Mouse (Mus musculus) heart, adult 11 months (tissue): ENCODE data around the gene Rbks.
A peak's percentile ranks its signal among the peaks of the same experiment; 100 is the strongest.

ENCODE experiments used
- DNase-seq: peaks from one replicate; pipeline ENCODE4 v3.0.0; 2022

Rbks gene

GRCm38 (mm10) chr5:31696971-31697643 is at the start of gene Rbks:
Gene Rbks, minus strand, starts transcription at chr5:31697627.
- DNase-seq: no peak

GRCm38 (mm10) chr5:31742521-31743031 is 45.1 kb upstream of the Rbks start:
- peak; percentile 86 for DNase-seq

GRCm38 (mm10) chr5:31741931-31742330 is 44.5 kb upstream of the Rbks start:
- no peak for DNase-seq

GRCm38 (mm10) chr5:31732644-31733338 is 35.4 kb upstream of the Rbks start:
- no peak for DNase-seq

GRCm38 (mm10) chr5:31727456-31727855 is 30.0 kb upstream of the Rbks start:
- DNase-seq: peak; percentile 96

GRCm38 (mm10) chr5:31725885-31726284 is 28.5 kb upstream of the Rbks start:
- no peak for DNase-seq

DNA sequence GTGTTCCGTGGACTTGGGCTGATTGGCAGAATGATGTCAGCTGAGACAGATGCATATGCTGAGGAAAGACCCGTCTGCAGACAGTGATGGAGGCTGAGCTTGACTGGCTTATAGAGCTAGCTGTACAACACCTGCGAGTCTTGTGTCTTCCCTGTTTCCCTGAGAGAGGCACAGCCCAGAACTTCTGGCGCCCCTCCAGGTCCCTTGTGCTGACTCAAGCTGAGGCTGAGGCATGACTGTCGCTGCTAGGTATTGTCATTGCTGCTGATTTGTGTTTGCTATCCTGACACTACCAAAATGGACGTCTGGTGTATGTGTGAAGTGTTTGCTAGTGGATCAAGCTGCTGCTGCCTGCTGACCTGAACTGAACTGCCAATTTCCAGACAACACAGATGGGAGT is 27.1 kb upstream of the Rbks start:
- DNase-seq: no peak

GRCm38 (mm10) chr5:31715486-31716150 is 18.2 kb upstream of the Rbks start:
- no peak for DNase-seq

DNA sequence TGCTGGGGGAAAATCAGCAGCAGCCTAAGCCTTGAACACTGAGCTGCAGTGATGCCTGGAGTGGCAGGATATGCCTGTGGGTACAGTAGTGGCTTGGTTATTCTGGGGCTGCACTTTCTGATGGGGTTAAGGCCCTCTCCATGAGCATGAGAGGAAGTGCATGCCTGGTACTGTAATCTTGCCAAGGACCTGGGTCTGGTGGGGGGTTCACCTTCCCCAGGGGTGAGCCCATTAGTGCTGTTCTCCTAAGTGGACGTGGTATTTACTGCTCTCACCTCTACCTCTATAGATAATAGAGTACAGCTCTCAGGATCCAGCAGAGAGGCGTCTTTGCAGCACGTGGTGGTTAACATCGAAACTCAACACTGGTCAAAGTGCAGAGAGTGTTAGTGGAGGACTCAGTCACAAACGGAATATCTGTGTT is 16.4 kb upstream of the Rbks start:
- no peak for DNase-seq

- DNase-seq: no peak
Measured at GRCm38 (mm10) chr5:31713280-31713711, 15.9 kb upstream of the Rbks start.

DNA sequence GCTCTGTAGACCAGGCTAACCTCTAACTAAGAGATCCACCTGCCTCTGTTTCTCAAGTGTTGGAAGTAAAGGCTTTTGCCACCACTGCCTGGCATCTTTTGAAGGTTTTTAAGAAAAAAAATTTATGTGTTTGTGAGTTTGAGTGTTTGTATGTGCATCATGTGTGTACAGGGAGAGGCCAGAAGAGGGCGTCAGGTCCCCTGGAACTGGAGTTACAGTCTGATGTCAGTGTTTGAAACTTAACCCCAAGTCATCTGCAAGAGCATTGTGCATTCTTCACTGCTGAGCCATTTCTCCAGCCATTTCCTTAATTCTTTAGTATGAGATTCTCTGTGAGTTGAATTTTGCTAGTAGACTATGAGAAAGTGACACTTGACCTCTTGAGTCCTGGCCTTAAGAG is 12.0 kb upstream of the Rbks start:
- DNase-seq: no peak

DNA sequence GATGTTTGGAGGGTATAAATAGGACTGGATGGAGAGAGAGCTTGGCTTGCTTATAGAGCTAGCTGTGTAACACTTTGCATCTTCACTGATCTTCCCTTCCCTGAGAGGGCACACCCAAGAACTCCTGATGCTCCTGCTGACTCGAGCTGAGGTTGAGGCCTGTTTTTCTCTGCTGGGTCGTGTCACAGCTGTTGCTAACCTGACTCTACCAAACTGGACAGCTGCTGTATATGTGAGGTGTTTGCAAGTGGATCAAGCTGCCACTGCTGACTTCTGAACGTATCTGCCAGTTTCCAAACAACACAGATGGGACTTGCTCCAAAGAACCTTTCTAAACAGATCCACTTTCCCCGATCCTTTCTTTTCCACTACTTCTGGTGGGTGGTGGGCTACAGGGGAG is 9.4 kb upstream of the Rbks start:
- DNase-seq: peak; percentile 81

DNA sequence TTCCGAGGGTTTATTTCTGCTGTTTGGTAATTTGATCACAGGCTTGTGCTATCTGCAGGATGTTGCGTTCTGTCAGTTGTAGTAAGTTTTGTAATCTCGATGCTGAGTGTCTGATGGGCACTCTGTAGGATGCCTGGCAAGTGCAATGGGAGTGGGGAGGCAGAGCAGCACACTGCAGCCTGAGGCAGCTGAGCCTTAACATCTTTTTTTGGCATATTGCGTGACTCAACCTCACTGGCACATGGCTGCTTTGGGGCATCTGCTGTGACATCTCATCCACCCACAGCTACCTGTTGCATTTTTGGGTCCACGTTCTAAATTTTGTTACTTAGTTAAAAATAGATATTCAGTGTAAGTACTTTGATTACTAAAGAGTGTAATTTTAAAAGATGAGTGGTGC is 7.5 kb upstream of the Rbks start:
- no peak for DNase-seq

- peak; percentile 44 for DNase-seq
Measured at GRCm38 (mm10) chr5:31699397-31699796, 2.0 kb upstream of the Rbks start.

DNA sequence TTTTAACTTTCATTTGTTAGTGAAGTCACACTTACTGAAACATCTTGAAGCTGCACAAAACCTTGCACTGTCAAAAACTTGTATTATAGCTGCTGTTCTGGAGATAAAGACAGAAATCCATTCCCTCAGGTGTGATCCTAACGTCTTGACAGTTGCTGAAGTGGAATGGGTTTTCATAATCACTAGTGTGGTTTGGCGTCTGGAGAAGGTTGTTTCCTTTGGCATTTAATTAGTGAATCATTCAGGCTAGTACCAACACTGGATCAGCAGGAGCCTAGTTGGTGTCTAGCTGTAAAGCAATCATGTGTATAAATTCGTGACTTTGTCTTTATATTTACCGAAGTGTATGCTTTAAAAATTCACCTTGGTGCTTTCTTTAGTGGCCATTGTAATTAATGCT is 1.5 kb upstream of the Rbks start:
- peak; percentile 48 for DNase-seq

- DNase-seq: peak; percentile 99
Measured at GRCm38 (mm10) chr5:31698297-31698726, 885 bp upstream of the Rbks start.

GRCm38 (mm10) chr5:31697644-31698296 is 343 bp upstream of the Rbks start, which contains the start of gene Babam2:
Gene Babam2, plus strand, starts transcription at chr5:31697684.
- DNase-seq: peak; percentile 100

- DNase-seq: no peak
Measured at GRCm38 (mm10) chr5:31693191-31693590, 4.2 kb downstream of the Rbks start.

DNA sequence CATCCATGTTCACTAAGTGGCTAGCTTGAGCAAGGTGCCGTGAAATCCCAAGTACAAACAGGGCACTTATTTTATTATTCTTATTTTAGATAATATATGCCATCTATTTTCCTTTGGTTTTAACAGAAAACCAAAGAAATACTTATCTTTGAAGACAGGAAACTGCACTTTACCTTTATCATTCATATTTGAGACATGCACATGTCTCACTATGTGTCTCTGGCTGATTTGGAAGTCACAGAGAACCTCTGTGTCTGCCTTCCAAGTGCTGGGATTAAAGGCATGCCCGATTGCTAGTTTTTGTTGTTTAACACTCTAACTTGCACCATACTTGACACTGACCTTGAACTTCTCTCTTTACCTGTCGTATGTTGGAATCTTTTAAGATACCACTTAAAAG is 9.5 kb downstream of the Rbks start:
- no peak for DNase-seq

GRCm38 (mm10) chr5:31686040-31686439 is 11.4 kb downstream of the Rbks start:
- DNase-seq: no peak

DNA sequence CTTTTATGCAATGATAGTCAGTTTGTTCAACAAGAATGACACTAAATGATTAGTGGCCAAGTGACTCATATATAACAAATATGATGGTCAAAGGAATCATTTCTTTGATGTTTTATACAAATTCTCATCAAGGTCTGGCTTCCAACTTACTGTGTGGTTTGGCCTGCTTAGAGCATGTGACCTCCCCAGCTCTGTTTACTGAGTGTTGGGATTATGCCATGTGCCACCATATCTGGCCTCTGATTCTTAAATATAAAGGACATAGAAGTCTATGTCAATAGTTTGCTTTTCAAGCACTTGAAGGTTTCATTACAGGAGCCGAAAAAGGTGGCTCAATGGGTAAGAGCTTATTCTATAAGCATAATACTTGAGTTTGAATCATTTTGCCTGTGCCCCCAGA is 15.1 kb downstream of the Rbks start:
- DNase-seq: peak; percentile 54

- DNase-seq: no peak
Measured at GRCm38 (mm10) chr5:31680183-31680582, 17.2 kb downstream of the Rbks start.

DNA sequence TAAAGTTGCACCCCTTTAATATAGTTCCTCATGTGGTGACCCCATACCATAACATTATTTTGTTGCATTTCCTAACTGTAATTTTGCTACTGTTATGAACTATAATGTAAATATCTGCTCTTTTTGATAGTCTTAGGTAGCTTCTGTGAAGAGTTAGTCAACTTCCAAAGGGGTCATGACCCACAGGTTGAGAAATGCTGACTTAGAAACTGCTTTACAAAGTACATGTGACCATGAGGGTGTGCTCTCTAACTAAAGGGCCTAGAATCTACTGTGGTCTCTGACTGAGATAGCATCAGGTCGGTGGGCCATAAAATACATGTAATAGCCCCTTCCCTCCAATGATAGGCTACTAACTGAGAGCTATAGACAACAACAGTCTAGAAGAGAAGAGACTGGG is 19.4 kb downstream of the Rbks start:
- no peak for DNase-seq
